Mouse (Mus musculus) ES-E14 (cell line): Measurements from ENCODE around the gene Rybp.

Experiments used
- CHD2 ChIP-seq: IDR thresholded peaks from 2 replicates; pipeline ENCODE4 v1.6.1; 2014; ENCODE audit warnings: mild to moderate bottlenecking, low read depth, low read length, inconsistent platforms
- HCFC1 ChIP-seq: IDR thresholded peaks from 2 replicates; pipeline ENCODE4 v1.6.1; 2012; ENCODE audit warnings: low read length, inconsistent platforms, borderline replicate concordance; ENCODE audit not compliant: insufficient read depth
- MAFK ChIP-seq: IDR thresholded peaks from 2 replicates; pipeline ENCODE4 v1.6.1; 2014; ENCODE audit warnings: mild to moderate bottlenecking, low read depth, low read length, inconsistent platforms; ENCODE audit not compliant: insufficient read depth
- ZC3H11A ChIP-seq: IDR thresholded peaks from 2 replicates; pipeline ENCODE4 v1.6.1; 2012; ENCODE audit warnings: low read depth, mild to moderate bottlenecking, inconsistent platforms, low read length, borderline replicate concordance
- ZNF384 ChIP-seq: IDR thresholded peaks from 2 replicates; pipeline ENCODE4 v1.6.1; 2012; ENCODE audit warnings: low read depth, low read length, inconsistent platforms

DNA sequence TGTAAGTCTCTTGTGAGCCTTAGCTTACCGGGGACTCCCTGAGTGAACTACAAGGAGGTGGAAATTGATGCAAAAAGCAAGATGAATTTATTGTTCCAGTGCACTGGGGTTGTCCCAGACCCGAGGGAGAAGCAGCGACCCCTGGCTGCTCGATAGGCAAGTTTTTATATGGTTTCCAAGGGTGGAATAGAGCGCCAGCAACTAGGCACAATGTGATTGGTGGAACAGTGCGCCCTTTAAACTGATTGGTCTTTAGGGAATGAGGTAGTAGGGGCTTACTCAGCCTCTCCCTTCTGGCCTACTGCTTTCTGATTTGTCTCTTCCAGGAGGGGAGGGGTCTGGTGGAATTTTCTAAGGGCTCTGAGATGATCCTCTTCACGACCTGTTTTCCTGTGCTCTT lies 46.5 kb upstream of the Rybp start:
- peak; percentile 10; the same call in 1 of the 2 replicates for TF ChIP-seq ZC3H11A
- TF ChIP-seq CHD2, result no peak
- TF ChIP-seq MAFK, result no peak
- TF ChIP-seq ZNF384, result no peak
- no peak for TF ChIP-seq HCFC1
